Mouse (Mus musculus): ENCODE measurements around the gene Tmie.

- no peak for TF ChIP-seq CTCF (IDR thresholded peaks at IDR 0.05)
- no peak for TF ChIP-seq EP300 (IDR thresholded peaks at IDR 0.05)
Observed at GRCm38 (mm10) chr9:110858523-110858922, 21.4 kb downstream of the Tmie start.
